Mouse (Mus musculus): ENCODE data around the gene Trio. TPM values are rescaled to one million over a fixed set of nuclear protein-coding genes. Genes with fewer than 3 reads are reported as not detected.

Trio gene
- polyA plus RNA-seq, 1 experiment from 2014 or later = 31.2 TPM

- peak; percentile 73; the same call in 1 of the 2 replicates for ATAC-seq (ENCODE audit: insufficient read depth, low FRiP score, low TSS enrichment)
- Histone ChIP-seq H3K9ac (ENCODE audit: low read length) (no peak overlapping the region), H3K9me3 (ENCODE audit: control insufficient read depth, low read length) (no peaks in the 10 kb centered on the region), H3K4me2 (ENCODE audit: low read depth) (no peak overlapping the region), H3K36me3 (ENCODE audit: control insufficient read depth, insufficient read depth, low read length) (peaks cover 4% of the 10 kb centered on the region), H3K27ac (ENCODE audit: low read depth, low read length) (no peak overlapping the region), H3K4me1 (ENCODE audit: control insufficient read depth, insufficient read depth, low read length) (no peaks in the 10 kb centered on the region), H3K27me3 (ENCODE audit: control insufficient read depth, insufficient read depth, low read length) (no peaks in the 10 kb centered on the region), H3K4me3 (ENCODE audit: low read depth, low read length) (no peak overlapping the region)
- DNase-seq (ENCODE audit: low spot score) = peak; percentile 80
- 75% methylated on average over 17 of the region's 17 CpGs for WGBS
Measured at GRCm38 (mm10) chr15:27884347-27885250, 141.0 kb downstream of the Trio start.

- DNase-seq (ENCODE audit: low spot score) (no peak), ATAC-seq (ENCODE audit: insufficient read depth, low FRiP score, low TSS enrichment) (no peak)
- Histone ChIP-seq H3K4me3 (ENCODE audit: low read depth, low read length) (no peak overlapping the region), H3K36me3 (ENCODE audit: control insufficient read depth, insufficient read depth, low read length) (peaks cover 2% of the 10 kb centered on the region; the same call in 1 of the 2 replicates), H3K4me2 (ENCODE audit: low read depth) (no peak overlapping the region), H3K4me1 (ENCODE audit: control insufficient read depth, insufficient read depth, low read length) (no peaks in the 10 kb centered on the region), H3K27ac (ENCODE audit: low read depth, low read length) (no peak overlapping the region), H3K27me3 (ENCODE audit: control insufficient read depth, insufficient read depth, low read length) (no peaks in the 10 kb centered on the region), H3K9ac (ENCODE audit: low read length) (no peak overlapping the region), H3K9me3 (ENCODE audit: control insufficient read depth, low read length) (no peaks in the 10 kb centered on the region)
- 89% methylated on average over 3 of the region's 3 CpGs for WGBS
Measured at GRCm38 (mm10) chr15:27883881-27884280, 141.8 kb downstream of the Trio start.

- H3K4me1 ChIP-seq (ENCODE audit: control insufficient read depth, insufficient read depth, low read length) = no peaks in the 10 kb centered on the region
- no peaks in the 10 kb centered on the region for H3K27me3 ChIP-seq (ENCODE audit: control insufficient read depth, insufficient read depth, low read length)
- H3K36me3 ChIP-seq (ENCODE audit: control insufficient read depth, insufficient read depth, low read length) = peaks cover 1% of the 10 kb centered on the region
- no peak overlapping the region for H3K27ac ChIP-seq (ENCODE audit: low read depth, low read length)
- H3K9ac ChIP-seq (ENCODE audit: low read length) = no peak overlapping the region
- WGBS = 91% methylated on average over 14 of the region's 14 CpGs
- ATAC-seq (ENCODE audit: insufficient read depth, low FRiP score, low TSS enrichment) (no peak), DNase-seq (ENCODE audit: low spot score) (no peak)
- no peak overlapping the region for H3K4me2 ChIP-seq (ENCODE audit: low read depth)
- no peak overlapping the region for H3K4me3 ChIP-seq (ENCODE audit: low read depth, low read length)
- H3K9me3 ChIP-seq (ENCODE audit: control insufficient read depth, low read length) = no peaks in the 10 kb centered on the region
Measured at GRCm38 (mm10) chr15:27882898-27883297, 142.8 kb downstream of the Trio start.

- 74% methylated on average over 6 of the region's 7 CpGs for WGBS
- no peaks in the 10 kb centered on the region for H3K4me1 ChIP-seq (ENCODE audit: control insufficient read depth, insufficient read depth, low read length)
- H3K36me3 ChIP-seq (ENCODE audit: control insufficient read depth, insufficient read depth, low read length) = peaks cover 8% of the 10 kb centered on the region
Measured at GRCm38 (mm10) chr15:27877831-27878230, 147.8 kb downstream of the Trio start.

GRCm38 (mm10) chr15:27876327-27876726, 149.3 kb downstream of the Trio start:
- WGBS = 81% methylated on average over 10 of the region's 10 CpGs

More at GRCm38 (mm10) chr15:27877831-27878230, 147.8 kb downstream of the Trio start:
- H3K4me3 ChIP-seq (ENCODE audit: low read depth, low read length) = no peak overlapping the region
- ATAC-seq (ENCODE audit: insufficient read depth, low FRiP score, low TSS enrichment) (no peak), DNase-seq (ENCODE audit: low spot score) (no peak)
- H3K27ac ChIP-seq (ENCODE audit: low read depth, low read length) = no peak overlapping the region
- no peak overlapping the region for H3K4me2 ChIP-seq (ENCODE audit: low read depth)
- no peaks in the 10 kb centered on the region for H3K9me3 ChIP-seq (ENCODE audit: control insufficient read depth, low read length)
- no peaks in the 10 kb centered on the region for H3K27me3 ChIP-seq (ENCODE audit: control insufficient read depth, insufficient read depth, low read length)
- H3K9ac ChIP-seq (ENCODE audit: low read length) = no peak overlapping the region

GRCm38 (mm10) chr15:27875753-27876152, 149.9 kb downstream of the Trio start:
- H3K4me3 ChIP-seq (ENCODE audit: low read depth, low read length) = no peak overlapping the region
- no peak overlapping the region for H3K9ac ChIP-seq (ENCODE audit: low read length)
- H3K9me3 ChIP-seq (ENCODE audit: control insufficient read depth, low read length) = no peaks in the 10 kb centered on the region
- peaks cover 12% of the 10 kb centered on the region for H3K36me3 ChIP-seq (ENCODE audit: control insufficient read depth, insufficient read depth, low read length)
- no peak overlapping the region for H3K27ac ChIP-seq (ENCODE audit: low read depth, low read length)
- DNase-seq (ENCODE audit: low spot score) (no peak), ATAC-seq (ENCODE audit: insufficient read depth, low FRiP score, low TSS enrichment) (no peak)
- 89% methylated on average over 9 of the region's 9 CpGs for WGBS
- no peaks in the 10 kb centered on the region for H3K4me1 ChIP-seq (ENCODE audit: control insufficient read depth, insufficient read depth, low read length)
- no peaks in the 10 kb centered on the region for H3K27me3 ChIP-seq (ENCODE audit: control insufficient read depth, insufficient read depth, low read length)
- no peak overlapping the region for H3K4me2 ChIP-seq (ENCODE audit: low read depth)

More at GRCm38 (mm10) chr15:27876327-27876726, 149.3 kb downstream of the Trio start:
- no peak overlapping the region for H3K27ac ChIP-seq (ENCODE audit: low read depth, low read length)
- no peak overlapping the region for H3K4me3 ChIP-seq (ENCODE audit: low read depth, low read length)
- no peaks in the 10 kb centered on the region for H3K4me1 ChIP-seq (ENCODE audit: control insufficient read depth, insufficient read depth, low read length)
- DNase-seq (ENCODE audit: low spot score) = no peak
- H3K4me2 ChIP-seq (ENCODE audit: low read depth) = no peak overlapping the region
- H3K9ac ChIP-seq (ENCODE audit: low read length) = no peak overlapping the region
- ATAC-seq (ENCODE audit: insufficient read depth, low FRiP score, low TSS enrichment) = no peak
- H3K27me3 ChIP-seq (ENCODE audit: control insufficient read depth, insufficient read depth, low read length) = no peaks in the 10 kb centered on the region
- no peaks in the 10 kb centered on the region for H3K9me3 ChIP-seq (ENCODE audit: control insufficient read depth, low read length)
- peaks cover 12% of the 10 kb centered on the region for H3K36me3 ChIP-seq (ENCODE audit: control insufficient read depth, insufficient read depth, low read length)

GRCm38 (mm10) chr15:27873747-27874320, 151.8 kb downstream of the Trio start:
- ATAC-seq (ENCODE audit: insufficient read depth, low FRiP score, low TSS enrichment) (no peak), DNase-seq (ENCODE audit: low spot score) (no peak)
- Histone ChIP-seq H3K4me2 (ENCODE audit: low read depth) (no peak overlapping the region), H3K9ac (ENCODE audit: low read length) (no peak overlapping the region), H3K4me1 (ENCODE audit: control insufficient read depth, insufficient read depth, low read length) (no peaks in the 10 kb centered on the region), H3K4me3 (ENCODE audit: low read depth, low read length) (no peak overlapping the region), H3K27ac (ENCODE audit: low read depth, low read length) (no peak overlapping the region), H3K27me3 (ENCODE audit: control insufficient read depth, insufficient read depth, low read length) (no peaks in the 10 kb centered on the region), H3K36me3 (ENCODE audit: control insufficient read depth, insufficient read depth, low read length) (peaks cover 12% of the 10 kb centered on the region), H3K9me3 (ENCODE audit: control insufficient read depth, low read length) (no peaks in the 10 kb centered on the region)
- WGBS = 94% methylated on average over 16 of the region's 16 CpGs

- H3K4me1 ChIP-seq (ENCODE audit: control insufficient read depth, insufficient read depth, low read length) = no peaks in the 10 kb centered on the region
- H3K27me3 ChIP-seq (ENCODE audit: control insufficient read depth, insufficient read depth, low read length) = no peaks in the 10 kb centered on the region
- H3K9ac ChIP-seq (ENCODE audit: low read length) = no peak overlapping the region
- H3K9me3 ChIP-seq (ENCODE audit: control insufficient read depth, low read length) = no peaks in the 10 kb centered on the region
- no peak overlapping the region for H3K4me3 ChIP-seq (ENCODE audit: low read depth, low read length)
- H3K4me2 ChIP-seq (ENCODE audit: low read depth) = no peak overlapping the region
- DNase-seq (ENCODE audit: low spot score) (no peak), ATAC-seq (ENCODE audit: insufficient read depth, low FRiP score, low TSS enrichment) (no peak)
- peaks cover 7% of the 10 kb centered on the region for H3K36me3 ChIP-seq (ENCODE audit: control insufficient read depth, insufficient read depth, low read length)
- H3K27ac ChIP-seq (ENCODE audit: low read depth, low read length) = no peak overlapping the region
- WGBS = 92% methylated on average over 2 of the region's 2 CpGs
Measured at GRCm38 (mm10) chr15:27872286-27872685, 153.4 kb downstream of the Trio start.
